Mouse (Mus musculus) CH12F3 (cell line): ENCODE data around the gene Zfp536.

Experiments used
- in situ Hi-C: fragments of 300-500 bp; cut with MboI; formaldehyde crosslinking; loops from 2 replicates; pipeline ENCODE4 v1.14.3; 2020; ENCODE audit warnings: low sequenced_read_pairs

The Zfp536 gene

DNA sequence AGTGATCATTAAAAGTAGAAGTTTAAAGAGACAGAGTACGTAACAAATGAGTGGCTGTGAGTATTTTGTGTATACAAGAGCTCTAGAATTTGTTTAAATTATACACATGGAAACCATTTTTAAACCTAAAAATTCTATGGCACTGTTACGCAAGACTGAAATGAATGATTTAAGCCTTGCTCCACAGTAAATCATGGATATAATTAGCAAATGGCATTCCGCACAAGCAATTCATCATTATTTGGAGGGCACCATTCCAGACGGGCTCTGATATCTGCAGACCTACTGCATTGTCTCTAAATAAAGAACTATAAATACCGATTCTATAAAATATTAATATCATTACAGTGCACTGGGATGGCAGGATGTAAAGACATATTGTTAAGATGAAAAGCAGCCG, 292.3 kb downstream of the Zfp536 start:
- in situ Hi-C loops = no loop called here

DNA sequence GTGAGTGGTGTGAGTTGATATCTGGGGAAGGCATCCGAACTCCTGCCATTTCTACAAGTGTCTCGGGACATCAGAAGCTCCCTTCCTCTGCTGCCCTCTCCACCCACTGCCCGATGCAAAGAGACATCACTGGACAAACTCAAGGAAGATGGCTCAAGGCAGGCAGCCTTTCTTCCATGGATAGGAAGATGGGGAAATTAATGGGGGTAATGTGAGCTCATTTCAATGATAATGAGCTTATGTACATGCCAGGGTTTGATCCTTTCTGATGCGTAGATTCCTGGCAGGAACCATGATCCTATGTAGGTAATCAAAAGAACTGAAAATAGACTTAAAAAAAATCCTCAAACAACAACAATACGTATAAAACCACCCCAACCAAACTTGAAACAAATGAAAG, 296.1 kb downstream of the Zfp536 start:
- in situ Hi-C loops = no loop called here

DNA sequence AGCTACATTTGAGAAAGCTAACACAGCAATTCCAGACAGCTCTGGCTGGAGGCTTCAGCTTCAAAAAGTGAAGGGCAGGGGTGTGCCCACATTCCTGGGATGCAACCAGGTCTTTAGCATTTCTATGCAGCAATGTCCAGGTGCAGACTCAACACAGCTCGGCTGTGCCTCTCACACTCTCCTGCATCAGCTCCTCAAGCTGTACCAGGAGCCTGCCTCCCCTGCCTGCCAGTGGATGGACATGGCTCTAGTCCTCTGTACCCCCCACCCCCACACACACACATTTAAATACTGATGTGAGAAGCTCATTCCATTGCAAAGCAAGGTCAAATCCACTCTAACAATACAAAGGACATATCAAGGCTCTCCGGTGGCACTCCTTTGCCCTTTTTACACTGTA, 298.0 kb downstream of the Zfp536 start:
- in situ Hi-C loops = no loop called here

DNA sequence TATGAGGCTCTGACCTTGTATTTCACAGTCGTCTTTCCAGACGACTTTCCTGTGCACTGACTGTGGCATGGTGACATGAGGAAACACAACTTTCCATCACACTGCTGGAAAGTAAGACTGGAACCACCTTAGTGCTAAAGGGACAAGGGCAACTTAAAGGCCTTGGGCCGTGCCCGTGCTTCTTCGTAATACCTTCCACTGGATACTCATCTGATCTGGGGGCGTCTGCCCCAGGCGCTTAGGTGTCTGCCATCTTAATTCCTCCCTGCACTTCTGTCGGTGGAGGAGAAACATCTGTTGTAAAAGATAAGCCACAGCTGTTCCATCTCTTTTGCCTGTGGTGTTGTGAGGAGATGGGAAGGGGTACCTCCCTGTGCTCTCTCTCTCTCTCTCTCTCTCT, 299.2 kb downstream of the Zfp536 start:
- in situ Hi-C loops = no loop called here

DNA sequence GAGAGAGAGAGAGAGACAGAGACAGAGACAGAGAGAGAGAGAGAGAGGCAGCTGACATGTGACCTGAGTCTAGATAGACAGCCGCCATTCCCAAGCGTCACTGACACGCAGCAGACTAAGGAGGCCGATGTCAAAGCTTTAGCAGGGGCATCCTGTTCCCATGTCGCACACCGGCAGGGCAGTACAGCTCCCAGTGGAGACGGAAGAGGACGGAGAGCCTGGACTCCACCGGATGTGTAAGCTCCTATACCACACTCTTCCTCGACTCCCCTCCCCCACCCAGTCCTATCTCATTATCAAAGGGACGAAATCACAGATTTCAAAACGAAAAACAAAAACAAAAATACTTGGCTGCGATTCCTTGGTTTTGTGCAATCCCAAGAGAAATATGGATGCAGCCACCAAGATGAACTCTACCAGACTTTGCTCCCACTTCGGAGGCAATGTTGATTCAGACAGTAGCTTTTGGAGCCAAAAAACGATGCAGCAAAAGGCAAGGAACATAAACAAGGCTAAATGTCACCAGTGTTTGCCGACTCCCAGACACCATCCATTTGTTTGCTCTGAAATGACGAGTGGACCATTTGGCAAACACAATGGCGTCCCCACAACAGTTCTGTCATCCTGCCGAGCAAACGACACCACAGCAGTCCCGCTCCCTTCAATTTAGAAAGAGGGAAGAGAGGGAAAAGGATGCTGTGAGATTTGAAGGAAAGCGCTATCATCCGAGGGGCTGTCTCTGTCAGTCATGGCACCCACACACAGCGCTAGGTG, 299.9 kb downstream of the Zfp536 start:
- in situ Hi-C loops = no loop called here

DNA sequence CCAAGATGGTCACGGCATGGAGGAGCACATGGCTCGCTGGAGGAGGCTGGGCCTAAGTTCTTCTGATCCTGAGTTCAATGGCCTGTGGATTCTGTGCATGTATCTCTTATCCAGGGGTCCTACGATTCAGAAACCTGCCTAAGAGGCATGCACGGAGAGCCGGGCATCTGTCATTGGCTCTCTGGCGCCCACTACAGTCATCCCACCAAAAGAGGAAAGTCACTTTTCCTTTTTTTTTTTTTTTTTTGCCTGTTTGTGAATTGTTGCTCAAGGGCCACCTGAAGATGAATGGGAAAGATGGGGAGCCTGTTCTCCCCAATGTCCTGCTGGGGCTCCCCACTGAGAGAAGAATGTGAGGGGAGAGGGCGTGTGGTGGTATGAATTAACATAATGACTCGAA, 301.7 kb downstream of the Zfp536 start:
- in situ Hi-C loops = no loop called here

DNA sequence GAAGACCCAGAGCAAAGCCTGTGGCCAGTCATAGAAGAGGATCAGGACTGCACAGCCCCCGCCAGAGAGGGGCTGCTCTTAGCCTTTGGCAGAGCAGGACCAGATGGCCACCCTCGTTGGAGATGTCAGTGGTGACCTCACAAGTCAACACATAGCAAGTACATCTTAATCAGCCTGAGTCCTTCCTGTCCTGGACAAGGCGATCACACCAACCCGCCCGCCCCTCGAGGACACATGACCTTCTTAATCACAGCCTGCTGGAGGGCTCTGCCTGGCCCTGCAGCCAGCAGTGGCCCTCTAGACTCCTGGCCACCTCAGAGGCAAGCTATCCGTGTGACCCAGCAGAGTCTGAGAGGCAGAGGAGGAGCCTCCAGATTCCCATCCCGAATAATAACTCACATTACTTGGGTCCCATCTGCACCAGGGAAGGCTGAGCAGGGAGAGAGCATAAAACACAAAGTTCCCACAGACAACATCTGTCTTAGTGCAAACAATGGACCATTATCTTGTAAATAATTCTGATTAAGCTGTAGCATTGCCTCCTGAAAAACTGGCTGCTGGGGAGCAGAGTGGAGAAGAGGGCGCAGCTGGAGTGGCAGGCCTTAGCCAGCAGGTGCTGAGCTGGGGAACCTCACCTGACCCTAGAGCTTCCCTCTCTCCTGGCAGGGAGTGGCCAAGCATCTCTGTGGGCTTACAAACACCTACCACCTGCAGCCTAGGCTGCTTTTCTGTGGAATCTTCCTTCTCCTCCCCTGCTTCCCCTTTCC, 306.8 kb downstream of the Zfp536 start:
- in situ Hi-C loops = no loop called here

DNA sequence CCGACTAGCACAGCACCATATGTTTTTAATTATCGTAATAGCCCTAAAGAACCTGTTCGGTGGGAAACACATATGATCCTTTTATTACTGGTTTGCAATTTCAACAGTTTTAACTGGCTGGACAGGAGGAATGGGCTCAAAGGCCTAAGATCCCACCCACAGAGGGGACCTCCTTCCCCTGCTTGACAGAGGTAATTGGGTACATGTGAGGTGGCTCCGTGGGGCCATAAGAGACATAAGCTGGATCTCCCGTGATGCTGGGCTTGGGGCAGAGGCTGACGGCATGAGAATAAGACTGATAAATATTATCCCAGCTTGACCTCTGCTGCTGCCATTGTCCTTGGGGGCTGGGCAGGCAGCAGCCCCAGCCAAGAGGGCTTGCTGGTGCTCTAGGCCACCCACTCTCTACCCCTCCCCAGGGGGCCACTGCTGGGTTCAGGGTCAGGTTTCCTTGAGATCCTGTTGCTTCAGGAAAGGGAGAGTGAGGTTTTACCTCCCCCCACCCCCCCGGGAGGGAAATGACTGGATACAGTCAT, 309.2 kb downstream of the Zfp536 start:
- in situ Hi-C loops = no loop called here

DNA sequence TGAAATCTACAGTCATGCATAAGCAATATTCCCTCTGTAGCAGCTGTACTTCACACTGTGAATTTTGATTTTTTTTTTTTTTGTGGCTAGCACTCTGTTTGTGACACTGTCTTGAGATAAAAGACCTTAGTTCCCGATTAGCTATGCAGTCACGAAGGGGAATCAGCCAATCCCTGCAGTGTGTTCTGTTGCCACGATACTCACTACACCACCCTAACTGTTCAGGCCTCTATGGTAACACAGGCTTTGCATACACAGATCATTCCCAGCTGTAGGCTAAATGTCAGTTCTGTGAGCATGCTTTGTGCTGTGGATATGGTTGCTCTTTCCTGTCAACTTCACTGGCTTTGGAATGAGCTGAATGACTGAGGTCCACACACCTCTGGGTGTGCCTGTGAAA, 325.9 kb downstream of the Zfp536 start:
- in situ Hi-C loops = no loop called here

DNA sequence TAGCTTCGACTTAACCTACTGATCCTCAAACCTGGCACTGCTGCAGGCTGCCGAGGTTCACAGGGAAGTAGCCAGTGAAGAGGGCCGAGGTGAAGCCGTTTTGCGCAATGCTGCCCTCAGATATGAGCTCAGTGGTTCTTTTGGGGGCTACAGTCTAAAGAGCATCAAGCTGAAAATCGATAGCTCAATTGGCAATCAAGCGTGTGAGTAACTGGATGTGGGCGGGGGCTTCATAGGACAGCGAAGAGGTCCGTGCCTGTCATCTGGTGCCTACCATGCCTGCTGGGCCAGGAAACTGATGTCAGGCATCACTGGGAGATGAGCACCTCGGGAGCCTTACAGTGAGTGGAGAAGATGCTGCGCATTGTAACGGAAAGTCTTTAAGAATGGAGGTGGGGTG, 333.5 kb downstream of the Zfp536 start:
- in situ Hi-C loops = no loop called here

DNA sequence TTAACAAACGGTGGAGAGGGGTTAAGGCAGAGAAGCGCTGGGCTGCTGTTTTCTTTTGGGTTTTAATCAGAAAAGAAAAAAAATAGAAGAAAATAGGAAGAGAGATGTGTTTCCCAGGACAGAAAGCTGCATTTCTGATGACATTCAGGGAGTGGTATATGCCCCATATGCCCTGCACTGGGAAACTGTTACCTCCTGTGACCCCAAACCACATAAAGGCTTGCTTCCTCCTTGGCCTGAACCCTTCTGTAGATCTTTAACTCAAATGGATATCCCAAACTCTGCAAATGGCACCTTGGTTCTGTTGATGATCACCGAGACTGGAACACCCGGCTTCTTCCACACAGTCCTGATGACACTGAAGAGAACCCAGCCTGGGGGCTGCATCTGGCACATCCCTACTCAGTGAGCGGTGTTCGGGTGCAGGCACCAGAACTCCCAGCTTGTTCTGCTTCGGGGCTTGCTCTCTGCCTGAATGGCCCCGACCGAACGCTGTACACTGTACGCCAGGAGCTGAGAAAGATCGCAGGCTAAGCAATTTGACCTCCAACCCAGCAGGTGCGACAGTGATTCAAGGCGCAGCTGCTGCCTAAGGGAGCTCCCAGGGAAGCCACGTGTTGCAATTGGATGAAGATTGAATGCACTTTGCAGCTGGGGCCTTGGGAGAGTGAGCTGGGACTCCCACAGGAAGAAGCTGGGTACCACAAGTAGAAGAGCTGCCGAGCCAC, 334.2 kb downstream of the Zfp536 start:
- in situ Hi-C loops = no loop called here

DNA sequence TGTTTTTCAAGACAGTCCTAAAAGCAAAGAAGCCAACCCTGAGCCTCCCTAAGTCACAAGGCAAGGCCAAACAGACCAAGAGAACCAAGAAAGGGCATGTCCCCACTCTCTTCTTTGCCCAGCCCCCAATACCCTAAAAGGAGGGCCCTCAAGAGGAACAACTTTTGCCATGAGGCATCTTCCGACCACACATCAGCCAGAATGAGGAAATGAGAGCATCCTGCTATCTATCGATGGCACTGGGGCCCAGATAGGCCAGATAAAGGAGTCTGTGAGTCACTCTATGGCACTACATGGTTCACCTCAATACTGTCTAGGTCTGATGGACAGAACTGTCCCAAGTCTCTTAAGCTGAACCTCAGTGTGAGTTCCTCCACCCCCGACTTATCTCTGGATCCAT, 335.6 kb downstream of the Zfp536 start:
- in situ Hi-C loops = no loop called here

DNA sequence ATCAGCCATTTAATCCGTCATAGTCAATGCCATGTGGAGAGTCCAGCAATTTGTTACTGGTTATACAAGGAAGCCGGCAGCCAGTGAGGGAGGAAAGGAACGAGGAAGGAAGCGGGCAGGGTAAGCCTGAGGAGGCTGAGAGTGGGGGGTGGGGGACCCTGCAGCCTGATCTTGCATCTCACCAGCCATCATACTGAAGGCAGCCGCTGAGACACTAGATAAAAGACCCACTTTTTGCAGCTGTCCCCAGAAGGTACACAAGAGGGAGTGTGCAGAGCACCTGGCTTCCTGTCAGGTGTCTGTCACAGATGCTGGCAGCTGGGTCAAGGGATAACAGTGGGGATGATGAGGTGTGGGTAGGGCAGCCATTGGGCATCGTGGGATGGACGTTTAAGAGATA, 340.3 kb downstream of the Zfp536 start:
- in situ Hi-C loops = no loop called here

DNA sequence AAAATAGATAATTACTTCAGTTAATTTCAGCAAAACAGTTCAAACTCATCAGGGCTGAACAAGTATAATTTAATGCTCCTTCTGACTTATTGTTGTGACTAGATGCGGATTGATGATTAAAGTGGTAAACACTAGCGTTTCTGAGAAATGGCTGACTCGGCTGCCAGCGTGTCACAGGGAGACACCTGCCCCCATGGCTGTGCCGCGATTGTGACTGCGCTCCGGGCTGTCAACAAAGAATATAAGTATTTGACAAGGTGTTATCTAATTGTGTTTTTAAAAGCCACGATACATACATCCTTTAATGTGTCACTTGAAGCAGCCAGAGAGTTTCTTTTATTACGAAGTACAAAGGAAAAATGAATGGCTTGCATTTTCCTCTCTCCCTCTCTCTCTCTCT, 342.0 kb downstream of the Zfp536 start:
- in situ Hi-C loops = no loop called here

DNA sequence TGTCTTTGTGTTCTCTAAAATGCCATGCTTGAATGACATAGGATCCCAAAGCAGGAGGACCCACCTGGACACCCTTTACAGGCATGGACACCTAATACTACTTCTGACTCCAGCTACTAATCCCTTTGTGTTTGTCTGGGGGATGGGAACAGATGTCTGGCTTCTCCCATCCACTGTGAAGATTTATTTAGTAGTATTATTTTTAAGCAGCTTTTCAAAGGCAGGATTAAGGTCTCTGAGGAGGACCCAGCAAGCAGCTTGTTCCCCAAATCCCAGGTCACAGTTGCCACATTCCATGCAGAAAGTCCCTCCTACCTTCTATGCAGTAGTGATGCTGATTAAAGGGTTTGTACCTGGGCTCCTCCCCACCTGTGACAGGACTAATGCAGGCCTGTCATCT, 347.4 kb downstream of the Zfp536 start:
- in situ Hi-C loops = no loop called here

DNA sequence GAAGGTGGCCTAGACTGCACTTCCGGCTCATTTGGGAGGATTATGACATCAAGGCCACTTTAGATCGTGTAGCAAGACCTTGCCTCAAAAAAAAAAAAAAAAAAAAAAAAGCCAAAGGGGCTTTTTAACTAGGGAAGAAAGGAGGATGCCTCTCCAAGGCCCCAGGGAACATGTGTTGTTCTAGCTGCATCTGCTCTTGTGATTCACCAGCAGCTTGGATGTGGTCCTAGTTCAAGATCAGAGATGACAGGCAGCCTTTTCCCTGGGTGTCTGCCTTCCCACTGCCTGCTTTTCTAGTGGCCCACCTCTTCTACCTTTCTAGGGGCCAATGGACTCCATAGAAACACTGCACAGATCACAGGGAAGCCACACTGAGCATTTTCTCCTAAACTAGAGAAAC, 350.5 kb downstream of the Zfp536 start:
- in situ Hi-C loops = no loop called here
